27 mouse cellular contexts compared by ENCODE assay signal in the genomic region with DNA sequence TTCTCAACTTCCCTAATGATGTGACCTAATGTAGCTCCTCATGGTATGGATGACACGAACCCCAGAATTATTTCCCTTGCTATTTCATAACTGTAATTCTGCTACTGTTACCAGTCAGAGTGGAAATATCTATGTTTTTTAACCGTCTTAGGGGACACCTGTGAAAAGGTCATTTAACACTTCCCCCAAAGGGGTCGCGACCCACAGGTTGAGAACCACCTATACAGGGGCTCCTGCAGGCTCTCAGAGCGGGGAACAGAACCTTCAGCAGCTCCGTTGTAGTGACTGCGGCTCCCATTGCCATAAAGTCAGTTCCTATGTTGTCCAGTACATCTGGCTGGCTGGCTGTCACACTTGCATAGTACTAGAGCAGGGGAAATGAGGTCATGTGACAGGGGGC. TPM values are rescaled to one million over a fixed set of nuclear protein-coding genes. Genes with fewer than 3 reads are reported as not detected.
"Had no signal": no experiment of that assay in that cellular context is flagged by ENCODE, and none has a peak within 500 bp of the region (broad histone marks: within the 10 kb centered on the region; RNA-seq: fewer than 3 reads in every experiment).

No protein-coding gene starts in this region.

- H3K9ac ChIP-seq: liver, embryonic 14.5 days; lung, embryonic 15.5 days; midbrain, embryonic 15.5 days; neural tube, embryonic 12.5 days; neural tube, embryonic 15.5 days; stomach, embryonic 15.5 days had no signal

- H3K27ac ChIP-seq: left cerebral cortex, adult 2 months; liver, embryonic 14.5 days; lung, embryonic 15.5 days; midbrain, embryonic 15.5 days; neural tube, embryonic 12.5 days; neural tube, embryonic 15.5 days; stomach, embryonic 15.5 days had no signal

- H3K4me2 ChIP-seq: liver, embryonic 11.5 days; lung, embryonic 15.5 days; midbrain, embryonic 11.5 days; midbrain, embryonic 15.5 days; neural tube, embryonic 12.5 days; neural tube, embryonic 15.5 days; stomach, embryonic 15.5 days had no signal

- H3K4me1 ChIP-seq: neural tube, embryonic 12.5 days; neural tube, embryonic 15.5 days had no signal

- H3K27me3 ChIP-seq: lung, embryonic 15.5 days; midbrain, embryonic 15.5 days; neural tube, embryonic 12.5 days; neural tube, embryonic 15.5 days; stomach, embryonic 15.5 days had no signal

- H3K9me3 ChIP-seq: lung, embryonic 15.5 days; megakaryocyte, embryonic 14.5 days; midbrain, embryonic 15.5 days; neural tube, embryonic 12.5 days; neural tube, embryonic 15.5 days; stomach, embryonic 15.5 days had no signal

- DNase-seq: kidney, adult 18-20 months; kidney, adult 9 months; kidney, postnatal 25 days; layer of hippocampus, postnatal 36 days; lung, adult 18-20 months; lung, postnatal 10 days; lung, postnatal 36 days; right cerebral cortex, postnatal 25 days; thymus, postnatal 25 days had no signal

- H3K36me3 ChIP-seq: midbrain, embryonic 15.5 days; neural tube, embryonic 12.5 days; neural tube, embryonic 15.5 days had no signal

- ATAC-seq: midbrain, embryonic 15.5 days had no signal

- H3K4me3 ChIP-seq: left cerebral cortex, adult 2 months; lung, embryonic 15.5 days; megakaryocyte, embryonic 14.5 days; midbrain, embryonic 15.5 days; neural tube, embryonic 12.5 days; neural tube, embryonic 15.5 days; stomach, embryonic 15.5 days had no signal

RNA-seq across cellular contexts. Expression of gene 4930402F06Rik, which starts 3.8 kb away (rescaled TPM):
- total RNA-seq: layer of hippocampus, adult 8-10 months; layer of hippocampus, postnatal 10 days; layer of hippocampus, postnatal 36 days; left cerebral cortex, adult 2 months; left cerebral cortex, postnatal 10 days; left cerebral cortex, postnatal 36 days had no signal
- polyA plus RNA-seq: kidney, embryonic 16.5 days; limb, embryonic 11.5 days; limb, embryonic 14.5 days; liver, embryonic 11.5 days; liver, embryonic 14.5 days; lung, embryonic 15.5 days; midbrain, embryonic 11.5 days; midbrain, embryonic 15.5 days; neural tube, embryonic 12.5 days; neural tube, embryonic 15.5 days; stomach, embryonic 15.5 days; thymus, postnatal 0 days had no signal

RNA-seq across cellular contexts. Expression of gene 4930568D16Rik, which starts 33.2 kb away (rescaled TPM):
- total RNA-seq: layer of hippocampus, adult 8-10 months; layer of hippocampus, postnatal 10 days; layer of hippocampus, postnatal 36 days; left cerebral cortex, adult 2 months; left cerebral cortex, postnatal 10 days; left cerebral cortex, postnatal 36 days had no signal
- polyA plus RNA-seq: kidney, embryonic 16.5 days; limb, embryonic 11.5 days; limb, embryonic 14.5 days; liver, embryonic 11.5 days; liver, embryonic 14.5 days; lung, embryonic 15.5 days; midbrain, embryonic 11.5 days; midbrain, embryonic 15.5 days; neural tube, embryonic 12.5 days; neural tube, embryonic 15.5 days; stomach, embryonic 15.5 days had no signal
